Mouse (Mus musculus) central nervous system, embryonic 14 days (tissue): Measurements from ENCODE around the gene Abi2. TPM values are rescaled to one million over a fixed set of nuclear protein-coding genes. Genes with fewer than 3 reads are reported as not detected.

Experiments
- polyA plus RNA-seq: library from polyadenylated mRNA; depleted of rRNA; stranded (reverse); fragments of >200 nt; gene quantifications from 2 replicates; pipeline ENCODE4 v1.2.3, GENCODE M21; 2012; rRNA removed

Abi2 gene
- 54.0 and 58.9 TPM in 2 replicates for polyA plus RNA-seq

DNA sequence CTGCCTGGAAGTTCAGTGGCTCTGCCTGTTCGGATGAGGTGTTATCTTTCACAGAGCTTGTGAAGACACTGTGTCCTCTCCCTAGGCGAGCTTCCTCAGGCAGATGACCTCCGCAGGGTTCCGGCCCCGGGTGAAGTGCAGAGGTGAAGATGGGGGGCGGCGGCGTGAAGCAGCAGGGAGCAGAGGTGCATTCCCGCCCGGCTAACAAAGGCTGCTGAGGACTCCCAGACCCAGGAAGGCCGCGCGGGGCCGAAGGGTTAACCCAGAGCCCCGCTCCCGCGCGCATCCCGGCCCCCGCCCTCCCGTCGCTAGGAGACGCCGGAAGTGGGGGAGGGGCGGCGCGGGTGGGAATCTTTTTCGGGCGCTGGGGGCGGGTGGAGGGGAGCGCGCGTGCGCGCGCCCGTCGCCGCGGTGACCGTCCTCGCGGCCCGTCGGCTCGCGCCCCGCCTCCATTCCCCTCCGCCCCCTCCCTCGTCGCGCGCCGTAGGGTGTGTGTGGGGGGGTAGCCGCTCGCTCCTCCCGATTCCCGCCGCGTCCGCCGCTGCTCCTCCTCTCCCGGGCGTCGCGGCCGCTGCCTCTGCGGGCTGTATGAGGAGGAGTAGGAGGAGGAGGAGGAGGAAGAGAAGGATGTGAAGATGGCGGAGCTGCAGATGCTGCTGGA, at the start of gene Abi2:
TSS of gene Abi2 (plus strand) at position 452 of the 661 bp plus-strand sequence.

Other genes with a start within 250 kb of the Abi2 start
- gene Nbeal1, start 229.0 kb upstream of the Abi2 start, polyA plus RNA-seq, result 6.2 and 6.4 TPM in 2 replicates
- 14.5 and 16.7 TPM in 2 replicates for gene Cyp20a1, start 66.3 kb upstream of the Abi2 start, polyA plus RNA-seq
- gene Raph1, start 157.5 kb downstream of the Abi2 start, polyA plus RNA-seq, result 22.2 and 25.8 TPM in 2 replicates